Mouse (Mus musculus) megakaryocyte, embryonic 14.5 days (primary cell): ENCODE results near the gene Fasl.

Source experiments
- FLI1 ChIP-seq: IDR thresholded peaks from 2 replicates; pipeline ENCODE4 v1.6.1; 2012; ENCODE audit warnings: low read length, inconsistent platforms, mixed read lengths
- GATA1 ChIP-seq: IDR thresholded peaks from 3 replicates; pipeline ENCODE4 v1.6.1; 2012; ENCODE audit warnings: mixed read lengths, low read length, inconsistent platforms, borderline replicate concordance

DNA sequence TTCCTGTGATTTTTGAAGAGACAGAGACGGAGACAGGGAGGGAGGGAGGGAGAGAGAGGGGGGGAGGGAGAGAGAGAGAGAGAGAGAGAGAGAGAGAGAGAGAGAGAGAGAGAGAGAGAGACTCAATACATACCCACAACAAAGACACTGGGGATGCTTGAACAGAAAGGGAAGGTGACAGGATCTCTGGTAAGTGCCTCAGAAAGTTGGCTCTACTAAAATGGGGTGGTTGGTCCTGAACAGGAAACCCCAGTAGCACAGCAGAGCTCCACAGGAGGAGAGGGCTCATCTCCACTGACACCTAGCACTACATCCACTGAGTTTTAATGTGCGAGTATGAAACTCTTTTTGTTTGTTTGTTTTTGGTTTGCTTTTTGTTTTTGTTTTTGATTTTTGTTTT lies 13.0 kb upstream of the Fasl start:
- TF ChIP-seq GATA1, result no peak
- no peak for TF ChIP-seq FLI1
